Comparison of ENCODE assay signal across 8 mouse cellular contexts in genomic region chr12:11455549-11456194, GRCm38 (mm10). TPM values are rescaled to one million over a fixed set of nuclear protein-coding genes. Genes with fewer than 3 reads are reported as not detected.
A peak's percentile ranks its signal among the peaks of the same experiment; 100 is the strongest.
DNase-seq lines count a peak whose midpoint lies in the region; ATAC-seq lines count a peak whose summit lies in the region.

Gene Rad51ap2, plus strand, starts transcription at chr12:11456079.

- peak within 1 kb of the TSS; percentile 86 for H3K4me2 ChIP-seq in hindbrain, embryonic 11.5 days (replicated peaks; ENCODE audit: low read depth, low read length)
- peak within 1 kb of the TSS; percentile 97 for H3K4me2 ChIP-seq in lung, embryonic 16.5 days (ENCODE audit: low read depth, low read length)

- peak within 1 kb of the TSS; percentile 52 for H3K9ac ChIP-seq in hindbrain, embryonic 11.5 days (ENCODE audit: low read depth, low read length)
- H3K9ac ChIP-seq in lung, embryonic 16.5 days (ENCODE audit: low read length) = peak within 1 kb of the TSS; percentile 65

- H3K36me3 ChIP-seq in hindbrain, embryonic 11.5 days (ENCODE audit: control insufficient read depth, insufficient read depth, low read length) = no peaks in the 10 kb centered on the region
- H3K36me3 ChIP-seq in lung, embryonic 16.5 days (ENCODE audit: control insufficient read depth, insufficient read depth, low read length) = no peaks in the 10 kb centered on the region

- H3K4me3 ChIP-seq in hindbrain, embryonic 11.5 days (ENCODE audit: low read depth, low read length) = peak within 1 kb of the TSS; percentile 46
- H3K4me3 ChIP-seq in lung, embryonic 16.5 days (ENCODE audit: low read length) = peak within 1 kb of the TSS; percentile 62

- DNase-seq in R1 (ENCODE audit: low read depth, low spot score) = peak; percentile 92
- peak; percentile 98 to 99 for DNase-seq in cerebellum, postnatal 10 days
- DNase-seq in frontal cortex, postnatal 14 days (ENCODE audit: low spot score in 2 of 2) = peak; percentile 68 to 77
- peak; percentile 93 for DNase-seq in hindbrain, embryonic 11.5 days (ENCODE audit: low spot score)
- DNase-seq in layer of hippocampus, postnatal 10 days (ENCODE audit: low spot score in 2 of 2) = peak; percentile 77 to 87
- peak; percentile 91 for DNase-seq in ovary, postnatal 36 days (ENCODE audit: low spot score)
- peak; percentile 65 for DNase-seq in thymus, postnatal 4 days

- WGBS in hindbrain, embryonic 11.5 days = 1% methylated on average over 35 of the region's 40 CpGs
- WGBS in lung, embryonic 16.5 days = 1% methylated on average over 40 of the region's 40 CpGs

- H3K27ac ChIP-seq in hindbrain, embryonic 11.5 days (ENCODE audit: low read depth, low read length) = no peak within 1 kb of the TSS
- H3K27ac ChIP-seq in lung, embryonic 16.5 days (ENCODE audit: low read length) = no peak within 1 kb of the TSS

- ATAC-seq in hindbrain, embryonic 11.5 days (ENCODE audit: low FRiP score) = peak; percentile 100
- peak; percentile 100 for ATAC-seq in lung, embryonic 16.5 days (ENCODE audit: low read depth)

- no peaks in the 10 kb centered on the region for H3K27me3 ChIP-seq in hindbrain, embryonic 11.5 days (ENCODE audit: control insufficient read depth, insufficient read depth, low read length)
- peaks cover 6% of the 10 kb centered on the region; the same call in 1 of the 2 replicates for H3K27me3 ChIP-seq in lung, embryonic 16.5 days (ENCODE audit: control insufficient read depth, insufficient read depth, low read depth, low read length)

- H3K9me3 ChIP-seq in hindbrain, embryonic 11.5 days (ENCODE audit: control insufficient read depth, low read length) = no peaks in the 10 kb centered on the region
- H3K9me3 ChIP-seq in lung, embryonic 16.5 days (ENCODE audit: control insufficient read depth, low read length) = no peaks in the 10 kb centered on the region

- no peaks in the 10 kb centered on the region for H3K4me1 ChIP-seq in hindbrain, embryonic 11.5 days (replicated peaks; ENCODE audit: control insufficient read depth, insufficient read depth, low read length)
- peaks cover 4% of the 10 kb centered on the region for H3K4me1 ChIP-seq in lung, embryonic 16.5 days (replicated peaks; ENCODE audit: control insufficient read depth, insufficient read depth, low read length)

RNA-seq across cellular contexts. Expression of gene Rad51ap2, which starts in this region (rescaled TPM):
- polyA plus RNA-seq in hindbrain, embryonic 11.5 days (2014; fragmentation: Nextera tagmentation; extraction: Ambion mirVana) = 0.22 and 0.77 TPM in 2 replicates
- total RNA-seq in layer of hippocampus, postnatal 10 days (2021) = under 1 TPM; 0.87 to 0.89 TPM
- polyA plus RNA-seq in lung, embryonic 16.5 days (2015; fragmentation: Nextera tagmentation; extraction: Ambion mirVana) = 0.54 and 0.65 TPM in 2 replicates

Comparison
In these comparisons a context has a peak if more than half of its experiments do, and no peak if none do; other contexts are left out.
1. Peak in DNase-seq, ATAC-seq, H3K4me3 ChIP-seq, H3K9ac ChIP-seq and H3K4me2 ChIP-seq in hindbrain, embryonic 11.5 days; RNA of the gene not detected or under 1 TPM.
2. Peak in DNase-seq in layer of hippocampus, postnatal 10 days; RNA of the gene not detected or under 1 TPM.
3. Peak in ATAC-seq, H3K4me3 ChIP-seq, H3K9ac ChIP-seq and H3K4me2 ChIP-seq in lung, embryonic 16.5 days; RNA of the gene not detected or under 1 TPM.